Mouse (Mus musculus): Measurements from ENCODE around the gene Hs6st1. TPM values are rescaled to one million over a fixed set of nuclear protein-coding genes. Genes with fewer than 3 reads are reported as not detected.
A peak's percentile ranks its signal among the peaks of the same experiment; 100 is the strongest.
"Not testable (repeated sequence)": the region's sequence is repeated elsewhere in the genome, so short reads cannot be mapped to it uniquely, and the experiment has no call there.

Hs6st1 gene
- 52.1 and 81.7 TPM in 2 replicates for polyA plus RNA-seq (2012; rRNA removed)

- DNase-seq (ENCODE audit: low read depth), result no peak
Observed at GRCm38 (mm10) chr1:36068076-36068475, at the start of gene Hs6st1. TSS of gene Hs6st1 (plus strand) at chr1:36068400.

DNA sequence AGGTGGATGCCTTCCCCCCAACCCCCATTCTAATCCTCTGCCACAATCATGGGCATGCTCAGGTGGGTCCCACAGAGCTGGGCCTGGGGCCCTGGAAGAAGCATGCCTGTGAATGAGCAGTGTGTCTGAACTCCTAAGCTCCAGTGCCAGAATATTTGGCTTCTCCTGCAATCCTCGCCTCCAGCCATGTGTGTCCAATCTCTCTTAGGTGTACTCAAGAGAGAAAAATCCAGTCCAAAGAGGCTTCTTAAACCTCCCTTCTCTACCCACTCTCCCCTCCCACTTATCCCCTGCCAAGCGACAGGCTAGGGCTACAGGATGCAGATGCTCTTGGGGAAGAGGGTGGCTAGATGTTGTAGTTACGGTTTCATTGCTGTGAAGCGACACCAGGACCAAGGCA lies 49.6 kb upstream of the Hs6st1 start:
- DNase-seq (ENCODE audit: low read depth), result no peak

GRCm38 (mm10) chr1:36019161-36019560 lies 49.0 kb upstream of the Hs6st1 start:
- DNase-seq (ENCODE audit: low read depth), result no peak

- DNase-seq (ENCODE audit: low read depth), result no peak
Observed at GRCm38 (mm10) chr1:36020315-36020714, 47.9 kb upstream of the Hs6st1 start.

- peak; percentile 46 for DNase-seq (ENCODE audit: low read depth)
Observed at GRCm38 (mm10) chr1:36030421-36030821, 37.8 kb upstream of the Hs6st1 start.

DNA sequence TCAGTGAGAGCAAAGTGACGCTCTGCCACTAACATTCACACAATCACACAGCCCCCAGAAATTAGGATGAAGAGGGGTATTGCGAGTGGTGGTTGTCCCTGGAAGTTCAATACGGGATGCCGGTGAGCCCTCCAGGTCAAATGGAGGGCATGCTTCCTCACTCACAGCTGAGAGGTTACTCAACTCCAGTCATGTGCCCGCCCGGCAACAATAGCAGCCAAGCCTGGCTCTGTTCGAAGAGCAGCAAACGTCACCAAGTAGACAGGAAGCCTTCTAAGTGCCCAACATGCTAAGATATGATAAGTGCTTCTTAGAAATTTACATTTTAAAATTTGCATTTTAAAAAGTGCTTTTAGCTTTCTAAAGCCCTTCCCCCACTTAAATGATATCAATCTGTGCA lies 29.4 kb upstream of the Hs6st1 start:
- DNase-seq (ENCODE audit: low read depth), result no peak

DNA sequence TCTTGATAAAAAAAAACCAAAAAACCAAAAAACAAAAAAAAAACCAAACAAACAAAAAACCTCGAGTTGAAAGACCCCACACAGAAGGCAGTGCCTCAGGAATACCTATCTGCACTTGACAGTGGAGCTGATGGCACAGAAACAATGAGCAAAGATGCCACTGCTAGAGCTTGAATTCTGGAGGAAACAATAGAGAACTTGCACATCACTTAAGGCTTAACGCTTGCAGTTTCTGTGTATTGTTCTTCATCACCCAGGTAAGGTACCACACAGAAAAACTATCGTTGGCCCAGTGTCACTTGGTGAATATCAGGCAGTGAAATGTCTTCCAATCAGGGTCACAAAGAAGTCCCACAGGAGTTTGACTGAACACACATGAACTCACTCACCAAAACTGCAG lies 26.1 kb upstream of the Hs6st1 start:
- no peak for DNase-seq (ENCODE audit: low read depth)

DNA sequence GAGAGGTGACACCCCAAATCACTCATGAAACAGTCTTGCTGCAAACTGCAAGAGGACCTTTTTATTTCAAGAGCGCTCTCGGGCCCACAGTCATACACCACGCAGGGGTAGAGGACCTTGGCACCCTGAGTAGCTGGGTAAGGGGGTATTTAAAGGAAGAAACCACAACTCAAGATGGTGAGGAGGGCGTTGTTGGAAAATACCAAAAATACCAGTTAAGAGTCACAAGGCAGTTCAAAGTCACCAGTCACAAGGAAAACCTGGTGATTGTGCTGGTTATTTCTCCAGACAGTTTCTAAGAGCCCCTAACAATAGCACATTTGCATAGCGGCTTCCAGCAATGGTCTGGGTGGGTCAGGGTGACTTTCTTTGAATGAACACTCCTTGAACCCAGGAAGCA lies 24.4 kb upstream of the Hs6st1 start:
- not testable (repeated sequence) for DNase-seq (ENCODE audit: low read depth)

DNA sequence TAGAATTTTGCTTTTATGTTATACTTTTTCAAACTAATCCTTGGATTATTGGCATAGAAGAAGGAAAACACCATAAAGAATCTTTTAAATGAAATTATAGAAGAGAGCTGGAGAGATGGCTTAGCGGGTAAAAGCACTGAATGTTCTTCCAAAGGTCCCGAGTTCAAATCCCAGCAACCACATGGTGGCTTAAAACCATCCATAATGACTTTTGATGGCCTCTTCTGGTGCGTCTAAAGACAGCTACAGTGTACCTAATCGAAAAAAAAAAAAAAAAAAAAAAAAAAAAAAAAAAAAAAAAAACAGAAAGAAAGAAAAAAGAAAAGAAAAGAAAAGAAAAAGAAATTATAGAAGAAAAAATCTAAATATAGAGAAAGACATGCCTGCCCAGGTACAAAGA lies 23.9 kb upstream of the Hs6st1 start:
- DNase-seq (ENCODE audit: low read depth), result no peak

DNA sequence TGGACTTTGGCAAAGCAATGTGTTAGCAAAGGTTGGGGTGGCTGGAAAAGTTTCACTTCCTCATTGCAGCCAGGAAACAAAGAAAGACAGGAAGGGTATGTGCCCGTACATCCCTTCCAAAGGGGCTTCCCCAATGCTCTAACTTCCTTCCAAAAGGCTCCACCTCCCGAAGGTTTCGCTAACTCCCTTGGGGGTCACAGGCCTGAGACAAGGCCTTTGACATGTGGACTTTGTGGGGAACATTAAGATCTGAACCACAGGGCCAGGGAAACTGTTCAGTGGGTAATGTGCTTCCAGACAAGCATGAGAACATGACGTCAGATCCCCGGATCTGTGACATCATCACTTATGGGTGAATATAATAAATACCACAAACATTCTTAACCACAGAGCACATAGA lies 15.5 kb upstream of the Hs6st1 start:
- no peak for DNase-seq (ENCODE audit: low read depth)

GRCm38 (mm10) chr1:36053566-36053965 lies 14.6 kb upstream of the Hs6st1 start:
- DNase-seq (ENCODE audit: low read depth), result no peak

DNA sequence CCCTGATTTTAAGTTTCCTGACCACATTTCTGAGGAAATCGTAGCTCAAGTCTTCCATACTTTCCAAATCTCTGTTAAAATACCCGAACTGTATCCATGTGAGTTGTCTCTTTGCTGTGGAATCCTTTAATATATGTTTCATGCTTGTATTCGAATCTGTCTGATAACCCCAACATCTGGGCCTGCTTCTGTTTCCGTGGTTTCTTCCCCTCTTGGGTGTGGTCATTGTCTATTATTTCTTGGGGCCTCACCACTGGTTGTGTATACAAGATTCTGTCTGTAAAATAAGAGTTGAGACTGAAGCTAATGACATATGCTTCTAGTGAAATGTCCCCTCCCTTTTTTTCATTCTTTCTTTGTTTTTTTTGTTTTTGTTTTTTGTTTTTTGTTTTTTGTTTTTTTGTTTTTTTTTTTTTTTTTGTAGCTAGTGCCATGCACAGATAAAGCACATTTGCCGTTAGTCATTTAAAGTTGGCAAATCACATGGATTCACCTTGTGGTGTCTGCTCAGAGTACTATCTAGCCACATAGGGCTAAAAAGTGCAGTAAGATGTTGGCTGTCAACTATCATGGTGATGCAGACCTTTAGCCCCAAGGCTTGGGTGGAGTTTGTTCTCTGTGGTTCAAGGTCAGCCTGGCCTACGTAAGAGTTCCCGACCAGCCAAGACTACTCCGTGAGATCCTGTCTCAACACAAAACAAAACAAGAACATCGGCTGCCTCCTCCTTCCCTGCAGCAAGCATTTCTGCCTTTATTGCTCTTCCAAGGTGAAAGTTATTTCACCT lies 13.8 kb upstream of the Hs6st1 start:
- peak; percentile 87 for DNase-seq (ENCODE audit: low read depth)

DNA sequence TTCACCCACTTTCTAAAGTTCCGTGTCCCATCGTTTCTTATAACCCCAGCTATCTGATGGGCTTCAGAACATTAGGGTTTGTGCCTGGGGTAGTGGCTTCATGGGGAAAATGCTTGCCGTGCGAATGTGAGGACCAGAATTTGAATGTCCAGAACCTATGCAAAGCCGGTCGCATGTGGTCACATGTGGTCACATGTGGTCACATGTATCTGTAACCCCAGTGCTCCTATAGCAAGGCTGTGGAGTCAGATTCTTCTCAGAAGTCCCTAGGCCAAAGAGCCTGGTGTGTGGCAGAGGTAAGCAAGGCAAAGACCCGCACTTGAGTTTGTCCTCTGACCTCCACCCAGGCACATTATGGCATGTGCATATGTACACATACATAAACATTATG lies 13.2 kb upstream of the Hs6st1 start:
- DNase-seq (ENCODE audit: low read depth), result no peak

DNA sequence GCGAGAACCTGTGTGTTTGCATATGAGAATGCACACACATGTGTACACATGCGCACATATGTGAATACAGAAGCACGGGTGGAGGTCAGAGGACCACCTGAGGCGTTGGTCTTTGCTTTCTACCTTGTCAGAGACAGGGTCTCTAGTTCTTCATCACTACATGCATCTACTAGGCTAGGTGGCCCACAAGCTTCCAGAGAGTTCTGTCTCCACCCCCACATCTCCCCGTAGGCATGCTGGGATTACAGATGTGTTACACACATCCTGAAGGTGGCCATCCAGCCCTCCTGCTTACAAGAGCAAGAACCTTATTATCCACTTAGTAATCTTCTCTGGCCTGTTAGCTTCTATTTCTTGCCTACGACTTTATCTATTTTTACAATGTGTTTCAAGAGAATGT lies 8.8 kb upstream of the Hs6st1 start:
- DNase-seq (ENCODE audit: low read depth), result no peak

DNA sequence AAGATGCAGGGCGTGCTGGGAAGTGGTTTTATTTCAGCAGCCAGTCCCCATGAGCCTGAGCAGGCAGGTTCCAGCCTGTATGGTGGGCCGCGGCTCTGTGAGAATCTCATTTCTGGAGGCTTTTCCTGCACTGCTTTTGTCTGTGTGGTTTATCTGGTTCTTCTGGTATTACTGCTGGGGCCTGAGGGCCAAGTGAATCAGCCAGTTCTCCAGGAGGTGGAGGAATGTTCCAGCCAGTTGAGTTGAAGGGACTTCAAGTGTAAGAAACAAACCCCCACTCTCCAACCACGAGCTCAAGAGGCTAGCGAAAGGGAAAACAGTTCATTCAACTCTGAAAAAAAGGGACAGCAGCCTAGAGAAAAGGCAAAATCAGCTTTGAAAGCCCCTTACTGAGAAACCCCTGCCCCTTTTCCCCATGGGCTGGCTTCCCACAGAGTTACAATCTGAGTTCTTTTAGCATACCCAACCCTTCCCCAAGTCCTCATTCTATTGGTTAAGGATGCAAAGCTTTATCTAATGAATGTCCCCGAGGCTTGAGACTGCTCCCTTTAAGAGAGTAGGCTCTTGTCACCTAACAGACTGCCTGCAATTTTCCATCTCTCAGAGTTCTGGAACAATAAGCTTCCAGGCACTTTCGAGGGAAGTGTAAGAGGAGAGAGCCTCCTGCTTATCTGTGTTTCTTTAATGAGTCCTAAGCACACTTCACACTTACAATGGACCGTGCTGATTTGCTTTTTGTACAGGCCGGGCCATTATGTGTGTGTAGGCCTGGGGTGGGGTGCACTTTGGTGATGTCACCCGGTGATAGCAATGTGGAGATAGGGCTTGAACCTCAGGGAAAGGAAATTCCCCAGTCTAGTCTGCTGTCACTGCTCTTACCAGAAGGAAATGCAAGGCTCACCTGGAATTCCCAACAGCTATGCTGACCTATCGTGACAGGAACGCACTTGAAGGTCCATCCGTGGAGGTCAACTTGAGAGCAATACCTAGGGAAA lies 7.9 kb upstream of the Hs6st1 start:
- DNase-seq (ENCODE audit: low read depth), result no peak

GRCm38 (mm10) chr1:36061211-36061915 lies 6.8 kb upstream of the Hs6st1 start:
- DNase-seq (ENCODE audit: low read depth), result no peak

DNA sequence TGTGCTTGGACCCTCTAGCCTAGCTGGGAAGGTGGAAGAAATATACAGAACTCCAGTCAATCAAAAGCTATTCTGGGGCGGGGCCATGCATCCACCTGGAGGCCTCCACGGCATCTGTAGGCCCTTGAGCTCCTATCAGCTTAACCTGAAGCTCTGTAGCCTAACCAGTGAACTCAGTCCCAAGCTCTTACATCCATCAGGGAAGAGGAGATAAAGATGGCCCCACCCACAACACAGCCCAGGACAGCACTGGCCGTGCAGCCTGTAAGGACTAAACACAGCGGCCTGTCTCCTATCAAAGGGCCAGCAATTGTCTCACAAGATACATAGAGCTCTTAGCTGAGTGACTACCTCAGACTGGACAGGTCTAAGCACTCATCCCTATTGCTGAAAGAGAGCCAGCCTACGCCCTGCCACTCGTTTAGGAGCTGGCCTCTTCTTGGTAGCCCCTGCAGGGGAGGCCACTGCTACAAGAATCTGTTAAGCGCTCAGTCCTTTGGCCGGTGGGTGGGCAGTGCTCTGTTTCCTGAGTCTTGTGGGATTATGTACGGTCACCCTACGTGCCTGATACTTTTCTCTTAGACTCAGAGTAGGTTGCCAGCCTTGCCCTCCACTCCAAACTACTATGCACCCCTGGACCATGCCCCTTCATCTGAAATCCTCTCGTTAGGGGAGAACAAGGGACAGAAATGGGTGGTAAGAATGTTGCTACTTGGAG lies 6.0 kb upstream of the Hs6st1 start:
- DNase-seq (ENCODE audit: low read depth), result no peak

DNA sequence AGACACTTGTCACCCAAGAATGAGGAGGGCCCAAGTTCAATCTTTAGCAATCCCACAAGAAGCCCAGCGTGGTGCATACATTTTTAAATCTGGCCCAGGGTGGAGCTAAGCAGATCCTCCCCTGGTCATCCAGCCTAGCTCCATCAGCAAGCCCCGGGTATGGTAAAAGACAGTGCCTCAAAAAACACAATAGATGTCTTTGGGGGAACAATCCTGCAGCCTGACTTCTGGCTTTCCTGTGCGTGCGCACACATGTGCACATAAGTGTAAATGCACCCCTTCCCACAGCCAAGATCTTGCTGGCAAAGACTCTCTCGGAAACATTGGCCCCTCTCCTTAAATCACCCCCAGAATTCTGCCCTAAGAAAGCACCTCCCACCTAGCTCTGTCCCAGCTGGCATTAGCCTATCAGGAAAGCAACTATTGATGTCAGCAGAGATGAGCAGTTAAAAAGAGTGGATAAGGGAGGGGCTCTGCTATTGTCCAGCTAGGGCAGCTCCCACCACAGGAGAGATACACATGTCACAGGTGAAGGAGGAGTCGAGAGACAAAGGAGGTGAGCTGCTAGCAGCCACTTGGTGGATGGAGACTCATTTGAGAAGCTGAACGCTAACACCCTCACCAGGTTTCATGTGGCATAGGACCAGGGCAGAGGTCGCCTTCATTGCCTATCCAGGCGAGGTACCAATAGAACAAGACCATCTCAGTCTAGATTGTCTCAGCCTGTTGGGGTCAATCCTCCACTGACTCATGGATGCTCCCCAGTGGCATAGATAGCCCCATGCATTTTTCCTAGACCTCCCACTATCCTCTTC lies 5.2 kb upstream of the Hs6st1 start:
- DNase-seq (ENCODE audit: low read depth), result no peak

DNA sequence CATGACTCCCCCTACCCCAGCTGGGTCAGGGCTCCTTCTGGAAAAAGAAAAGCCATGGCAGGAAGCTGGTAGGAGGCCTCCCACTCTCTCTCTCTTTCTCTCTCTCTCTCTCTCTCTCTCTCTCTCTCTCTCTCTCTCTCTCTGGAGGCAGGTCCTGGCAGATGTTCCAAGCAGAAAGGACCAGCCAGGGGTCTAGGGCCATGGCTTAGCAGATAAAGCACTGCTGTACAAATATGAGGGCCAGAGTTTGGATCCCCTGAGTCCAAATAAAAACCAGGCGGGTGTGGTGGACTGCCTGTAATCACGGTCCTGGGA lies 4.6 kb upstream of the Hs6st1 start:
- DNase-seq (ENCODE audit: low read depth), result no peak

- no peak for DNase-seq (ENCODE audit: low read depth)
Observed at GRCm38 (mm10) chr1:36064223-36064622, 4.0 kb upstream of the Hs6st1 start.
